Mouse (Mus musculus) MEL (cell line): ENCODE measurements around the gene Ist1. TPM values are rescaled to one million over a fixed set of nuclear protein-coding genes. Genes with fewer than 3 reads are reported as not detected.

Source experiments
- DNase-seq: peaks from one replicate; pipeline ENCODE4 v3.0.0; 2011; ENCODE audit warnings: low read depth, low spot score
- H3K27ac ChIP-seq: 2 replicates; pipeline ENCODE4 v1.5.1; 2012; ENCODE audit warnings: low read depth, mild to moderate bottlenecking, control low read depth, low read length, moderate library complexity; ENCODE audit not compliant: control insufficient read depth
- H3K27me3 ChIP-seq, 2 experiments: fragments of 150-350 bp in 1 of 2; sonication (generic) in 1 of 2; 2 replicates each; pipeline ENCODE4 v1.6.1; 2012; ENCODE audit warnings: low read length in 2 of 2, mild to moderate bottlenecking in 2 of 2, improper control_type of control experiment in 1 of 2, moderate library complexity in 1 of 2; ENCODE audit not compliant: insufficient read depth in 2 of 2, control insufficient read depth in 1 of 2
- H3K36me3 ChIP-seq, 2 experiments: 2 replicates each; pipeline ENCODE4 v1.6.1; 2012 to 2014; ENCODE audit warnings: low read length in 2 of 2, improper control_type of control experiment in 1 of 2, inconsistent platforms in 1 of 2, mild to moderate bottlenecking in 1 of 2; ENCODE audit not compliant: insufficient read depth in 2 of 2, control insufficient read depth in 1 of 2
- H3K4me1 ChIP-seq, 2 experiments: fragments of 150-350 bp in 1 of 2; sonication (generic) in 1 of 2; 2 replicates each; pipeline ENCODE4 v1.6.1; 2012; ENCODE audit warnings: low read length in 2 of 2, improper control_type of control experiment in 1 of 2, mild to moderate bottlenecking in 1 of 2; ENCODE audit not compliant: insufficient read depth in 2 of 2, control insufficient read depth in 1 of 2
- H3K4me3 ChIP-seq, 2 experiments: fragments of 150-350 bp in 1 of 2; sonication (generic) in 1 of 2; 2 replicates each; pipeline ENCODE4 v1.5.1; 2012; ENCODE audit warnings: low read depth in 2 of 2, low read length in 2 of 2, mild to moderate bottlenecking in 2 of 2, moderate library complexity in 2 of 2, control low read depth in 1 of 2, improper control_type of control experiment in 1 of 2; ENCODE audit not compliant: control insufficient read depth in 1 of 2, insufficient read depth in 1 of 2
- H3K79me2 ChIP-seq: 2 replicates; pipeline ENCODE4 v1.6.1; 2012; ENCODE audit warnings: mild to moderate bottlenecking, low read length, moderate library complexity; ENCODE audit not compliant: control insufficient read depth, poor library complexity, insufficient read depth
- H3K9ac ChIP-seq: 2 replicates; pipeline ENCODE4 v1.6.1; 2012; ENCODE audit warnings: low read depth, mild to moderate bottlenecking, control low read depth, low read length, moderate library complexity; ENCODE audit not compliant: control insufficient read depth, poor library complexity, severe bottlenecking
- H3K9me3 ChIP-seq: fragments of 150-350 bp; sonication (generic); replicated peaks from 2 replicates; pipeline ENCODE4 v1.6.1; 2012; ENCODE audit warnings: mild to moderate bottlenecking, low read length, improper control_type of control experiment, moderate library complexity; ENCODE audit not compliant: insufficient read depth
- BHLHE40 ChIP-seq: IDR thresholded peaks from 2 replicates; pipeline ENCODE4 v1.6.1; 2012; ENCODE audit warnings: low read depth, mild to moderate bottlenecking, inconsistent platforms, low read length, improper control_type of control experiment, borderline replicate concordance
- CHD1 ChIP-seq: IDR thresholded peaks from 2 replicates; pipeline ENCODE4 v1.6.1; 2012; ENCODE audit warnings: low read depth, mild to moderate bottlenecking, inconsistent platforms, low read length, improper control_type of control experiment
- CTCF ChIP-seq, 3 experiments: IDR thresholded peaks in 2 of 3; conservative IDR thresholded peaks in 1 of 3; 2 replicates each; pipeline ENCODE4 v1.5.1; 2011 to 2012; ENCODE audit warnings: low read length in 3 of 3, low read depth in 2 of 3, mild to moderate bottlenecking in 2 of 3, improper control_type of control experiment in 1 of 3, inconsistent platforms in 1 of 3, mixed read lengths in 1 of 3, moderate library complexity in 1 of 3; ENCODE audit not compliant: control insufficient read depth in 1 of 3, insufficient read depth in 1 of 3, poor library complexity in 1 of 3, severe bottlenecking in 1 of 3
- EP300 ChIP-seq, 2 experiments: IDR thresholded peaks; 2 replicates each; pipeline ENCODE4 v1.6.1; 2011; ENCODE audit warnings: improper control_type of control experiment in 2 of 2, low read length in 2 of 2, low read depth in 1 of 2, mild to moderate bottlenecking in 1 of 2
- ETS1 ChIP-seq: IDR thresholded peaks from 2 replicates; pipeline ENCODE4 v1.6.1; 2012; ENCODE audit warnings: low read depth, mild to moderate bottlenecking, inconsistent platforms, low read length, improper control_type of control experiment, moderate library complexity
- GABPA ChIP-seq: IDR thresholded peaks from 2 replicates; pipeline ENCODE4 v1.6.1; 2012; ENCODE audit warnings: low read depth, mild to moderate bottlenecking, inconsistent platforms, low read length, improper control_type of control experiment, moderate library complexity
- GATA1 ChIP-seq: IDR thresholded peaks from 2 replicates; pipeline ENCODE4 v1.6.1; 2011; ENCODE audit warnings: low read depth, low read length, improper control_type of control experiment
- HCFC1 ChIP-seq: IDR thresholded peaks from 2 replicates; pipeline ENCODE4 v1.6.1; 2012; ENCODE audit warnings: low read depth, mild to moderate bottlenecking, inconsistent platforms, low read length, improper control_type of control experiment, moderate library complexity
- JUND ChIP-seq: IDR thresholded peaks from 2 replicates; pipeline ENCODE4 v1.6.1; 2011; ENCODE audit warnings: low read depth, mild to moderate bottlenecking, improper control_type of control experiment, low read length
- KAT2A ChIP-seq: conservative IDR thresholded peaks from 2 replicates; pipeline ENCODE4 v1.6.1; 2012; ENCODE audit warnings: low read depth, low read length, improper control_type of control experiment, inconsistent platforms
- MAFK ChIP-seq: IDR thresholded peaks from 2 replicates; pipeline ENCODE4 v1.6.1; 2011; ENCODE audit warnings: low read depth, mild to moderate bottlenecking, low read length, improper control_type of control experiment, borderline replicate concordance
- MAX ChIP-seq: IDR thresholded peaks from 2 replicates; pipeline ENCODE4 v1.6.1; 2011; ENCODE audit warnings: low read length, improper control_type of control experiment
- MEF2A ChIP-seq: IDR thresholded peaks from 2 replicates; pipeline ENCODE4 v1.6.1; 2014; ENCODE audit warnings: low read depth, mild to moderate bottlenecking, inconsistent platforms, low read length, improper control_type of control experiment; ENCODE audit not compliant: poor library complexity, insufficient replicate concordance, severe bottlenecking; ENCODE audit errors: extremely low read depth
- MXI1 ChIP-seq: IDR thresholded peaks from 2 replicates; pipeline ENCODE4 v1.6.1; 2011; ENCODE audit warnings: mild to moderate bottlenecking, low read depth, low read length, improper control_type of control experiment
- MYB ChIP-seq: IDR thresholded peaks from 2 replicates; pipeline ENCODE4 v1.6.1; 2011; ENCODE audit warnings: mild to moderate bottlenecking, low read depth, low read length, improper control_type of control experiment
- NRF1 ChIP-seq: IDR thresholded peaks from 2 replicates; pipeline ENCODE4 v1.6.1; 2014; ENCODE audit warnings: low read depth, mild to moderate bottlenecking, inconsistent platforms, low read length, improper control_type of control experiment, moderate library complexity; ENCODE audit not compliant: poor library complexity, insufficient read depth, severe bottlenecking
- POLR2A ChIP-seq, 2 experiments: IDR thresholded peaks; 2 replicates each; pipeline ENCODE4 v1.6.1; 2011 to 2012; ENCODE audit warnings: low read length in 2 of 2, mild to moderate bottlenecking in 2 of 2, control low read depth in 1 of 2, improper control_type of control experiment in 1 of 2, low read depth in 1 of 2, moderate library complexity in 1 of 2; ENCODE audit not compliant: control insufficient read depth in 1 of 2, insufficient read depth in 1 of 2, poor library complexity in 1 of 2
- RCOR1 ChIP-seq: IDR thresholded peaks from 2 replicates; pipeline ENCODE4 v1.6.1; 2012; ENCODE audit warnings: low read depth, mild to moderate bottlenecking, inconsistent platforms, low read length, improper control_type of control experiment
- SIN3A ChIP-seq: IDR thresholded peaks from 2 replicates; pipeline ENCODE4 v1.6.1; 2012; ENCODE audit warnings: low read length, improper control_type of control experiment, inconsistent platforms
- SMC3 ChIP-seq: IDR thresholded peaks from 2 replicates; pipeline ENCODE4 v1.6.1; 2011; ENCODE audit warnings: low read depth, low read length, improper control_type of control experiment
- TAL1 ChIP-seq: IDR thresholded peaks from 2 replicates; pipeline ENCODE4 v1.6.1; 2012; ENCODE audit warnings: mild to moderate bottlenecking, inconsistent platforms, low read length, moderate library complexity, mixed read lengths
- TBP ChIP-seq: IDR thresholded peaks from 2 replicates; pipeline ENCODE4 v1.8.0; 2011; ENCODE audit warnings: low read depth, low read length, improper control_type of control experiment
- TCF12 ChIP-seq: IDR thresholded peaks from 2 replicates; pipeline ENCODE4 v1.6.1; 2014; ENCODE audit warnings: low read depth, mild to moderate bottlenecking, inconsistent platforms, low read length, improper control_type of control experiment, moderate library complexity
- UBTF ChIP-seq: IDR thresholded peaks from 2 replicates; pipeline ENCODE4 v1.6.1; 2012; ENCODE audit warnings: low read depth, mild to moderate bottlenecking, inconsistent platforms, low read length, improper control_type of control experiment, moderate library complexity, borderline replicate concordance; ENCODE audit not compliant: insufficient read depth
- USF2 ChIP-seq, 2 experiments: IDR thresholded peaks; 2 replicates each; pipeline ENCODE4 v1.6.1; 2011 to 2012; ENCODE audit warnings: improper control_type of control experiment in 2 of 2, low read length in 2 of 2, borderline replicate concordance in 1 of 2, inconsistent platforms in 1 of 2, low read depth in 1 of 2, mild to moderate bottlenecking in 1 of 2; ENCODE audit not compliant: insufficient read depth in 1 of 2
- ZKSCAN1 ChIP-seq: IDR thresholded peaks from 2 replicates; pipeline ENCODE4 v1.6.1; 2012; ENCODE audit warnings: low read depth, mild to moderate bottlenecking, inconsistent platforms, low read length, improper control_type of control experiment, moderate library complexity
- ZMIZ1 ChIP-seq: IDR thresholded peaks from 2 replicates; pipeline ENCODE4 v1.6.1; 2012; ENCODE audit warnings: low read depth, mild to moderate bottlenecking, inconsistent platforms, low read length, improper control_type of control experiment, moderate library complexity
- ZNF384 ChIP-seq: IDR thresholded peaks from 2 replicates; pipeline ENCODE4 v1.6.1; 2012; ENCODE audit warnings: low read depth, mild to moderate bottlenecking, inconsistent platforms, low read length, improper control_type of control experiment
- polyA plus RNA-seq, 2 experiments: library from polyadenylated mRNA; stranded (reverse) in 1 of 2; unstranded in 1 of 2; fragments of >175 nt in 1 of 2; fragments of >200 nt in 1 of 2; gene quantifications; 2 replicates each; pipeline versions ENCODE4 v1.2.1 to v1.2.4; 2012; ENCODE audit warnings: low replicate concordance in 2 of 2, low read depth in 1 of 2; ENCODE audit not compliant: insufficient read length in 2 of 2, insufficient read depth in 1 of 2, missing spikeins in 1 of 2
- total RNA-seq: library from RNA; depleted of rRNA; stranded (reverse); fragments of 300-350 nt; gene quantifications from 2 replicates; pipeline ENCODE4 v1.2.3, GENCODE M21; 2012

Gene Ist1
- total and polyA plus RNA-seq, 3 experiments = 33.1 to 126 (median 50.4) TPM

DNA sequence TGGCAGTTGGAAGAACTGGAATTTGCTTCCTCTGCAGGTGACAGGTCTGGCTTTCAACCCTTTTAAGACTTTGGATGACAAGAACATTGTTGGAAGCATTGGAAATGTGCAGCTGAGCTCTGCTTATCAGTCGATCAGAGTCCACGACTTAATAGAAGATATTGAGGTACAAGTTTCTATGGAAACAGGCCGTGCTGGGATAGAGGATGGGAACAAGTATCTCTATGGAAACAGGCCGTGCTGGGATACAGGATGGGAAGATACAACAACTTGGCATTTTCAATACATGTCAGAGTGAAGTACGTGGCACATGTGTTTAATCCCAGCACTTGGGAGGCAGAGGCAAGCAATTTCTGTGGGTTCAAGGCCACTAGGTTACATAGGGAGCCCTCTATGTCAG is 60.6 kb downstream of the Ist1 start:
- H3K9me3 ChIP-seq = no peaks in the 10 kb centered on the region
- H3K36me3 ChIP-seq = no peaks in the 10 kb centered on the region
- no peak overlapping the region for H3K4me3 ChIP-seq
- no peaks in the 10 kb centered on the region; a peak in 1 of 4 replicates for H3K4me1 ChIP-seq
- H3K79me2 ChIP-seq = no peaks in the 10 kb centered on the region
- DNase-seq = no peak
- no peak overlapping the region for H3K27ac ChIP-seq
- H3K27me3 ChIP-seq = no peaks in the 10 kb centered on the region
- no peak overlapping the region for H3K9ac ChIP-seq
- no peak for TF ChIP-seq ZMIZ1
- no peak for TF ChIP-seq UBTF
- no peak for TF ChIP-seq CTCF (IDR thresholded peaks at IDR 0.05 in 2 of 3, conservative IDR thresholded peaks at IDR 0.05 in 1 of 3; ENCODE audit: control insufficient read depth in 1 of 3, insufficient read depth in 1 of 3, low read depth in 2 of 3, low read length in 3 of 3, poor library complexity in 1 of 3, severe bottlenecking in 1 of 3)
- no peak for TF ChIP-seq ZKSCAN1
- TF ChIP-seq GATA1 = no peak
- TF ChIP-seq USF2 (IDR thresholded peaks at IDR 0.05; ENCODE audit: borderline replicate concordance in 1 of 2, insufficient read depth in 1 of 2, low read depth in 1 of 2, low read length in 2 of 2) = no peak
- no peak for TF ChIP-seq MEF2A
- TF ChIP-seq TCF12 = no peak
- no peak for TF ChIP-seq CHD1
- TF ChIP-seq EP300 (IDR thresholded peaks at IDR 0.05; ENCODE audit: low read depth in 1 of 2, low read length in 2 of 2) = no peak
- no peak for TF ChIP-seq GABPA
- no peak for TF ChIP-seq MXI1
- TF ChIP-seq MAFK = no peak
- TF ChIP-seq TBP = no peak
- TF ChIP-seq JUND = no peak

DNA sequence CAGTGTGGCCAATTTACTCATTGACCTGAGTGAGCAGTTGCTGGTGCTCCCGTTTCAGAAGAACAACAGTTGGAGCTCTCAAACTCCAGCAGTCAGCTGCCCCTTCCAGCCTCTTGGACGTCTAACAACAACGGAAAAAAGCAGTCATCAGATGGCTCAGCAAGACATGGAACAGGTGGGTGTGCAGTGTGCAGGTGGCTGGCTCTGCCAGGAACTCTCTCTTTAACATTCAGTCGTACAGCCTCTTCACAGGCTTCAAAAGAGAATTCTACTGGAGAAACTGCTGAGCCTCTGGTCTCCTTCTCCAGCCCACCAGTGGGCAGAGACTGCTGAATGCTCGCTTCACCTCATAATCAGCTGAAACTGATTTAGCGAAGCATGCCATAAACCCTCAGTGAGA is 64.4 kb downstream of the Ist1 start:
- H3K27me3 ChIP-seq = no peaks in the 10 kb centered on the region
- H3K79me2 ChIP-seq = no peaks in the 10 kb centered on the region
- H3K9me3 ChIP-seq = no peaks in the 10 kb centered on the region
- no peak overlapping the region for H3K4me3 ChIP-seq
- H3K9ac ChIP-seq = no peak overlapping the region
- no peaks in the 10 kb centered on the region; a peak in 1 of 4 replicates for H3K4me1 ChIP-seq
- no peak overlapping the region for H3K27ac ChIP-seq
- no peak for DNase-seq
- TF ChIP-seq NRF1 (no peak), MYB (no peak), BHLHE40 (no peak), SIN3A (no peak), SMC3 (no peak), MEF2A (no peak), RCOR1 (no peak), TBP (no peak), TAL1 (no peak), UBTF (no peak), GABPA (no peak), ETS1 (no peak), CTCF (IDR thresholded peaks at IDR 0.05 in 2 of 3, conservative IDR thresholded peaks at IDR 0.05 in 1 of 3; ENCODE audit: control insufficient read depth in 1 of 3, insufficient read depth in 1 of 3, low read depth in 2 of 3, low read length in 3 of 3, poor library complexity in 1 of 3, severe bottlenecking in 1 of 3) (no peak), HCFC1 (no peak), ZNF384 (no peak), KAT2A (no peak), MAX (no peak), POLR2A (IDR thresholded peaks at IDR 0.05; ENCODE audit: control insufficient read depth in 1 of 2, insufficient read depth in 1 of 2, low read depth in 1 of 2, low read length in 2 of 2, poor library complexity in 1 of 2) (no peak)
- H3K36me3 ChIP-seq = no peaks in the 10 kb centered on the region
